Mouse (Mus musculus) brain, embryonic 14.5 days (tissue): ENCODE data around the gene Kdr. TPM values are rescaled to one million over a fixed set of nuclear protein-coding genes. Genes with fewer than 3 reads are reported as not detected.

Source experiments
- DNase-seq: peaks from one replicate; pipeline ENCODE4 v3.0.0-alpha.2; 2011; ENCODE audit warnings: low read depth
- CTCF ChIP-seq: fragments of 200-500 bp; IDR thresholded peaks from 2 replicates; pipeline ENCODE4 v1.5.1; 2012; ENCODE audit warnings: inconsistent platforms, mild to moderate bottlenecking, moderate library complexity, borderline replicate concordance; ENCODE audit not compliant: insufficient read depth, insufficient read length; ENCODE audit errors: extremely low read depth
- POLR2A ChIP-seq: fragments of 200-500 bp; IDR thresholded peaks from 2 replicates; pipeline ENCODE4 v1.6.1; 2012; ENCODE audit warnings: mild to moderate bottlenecking, inconsistent platforms, borderline replicate concordance; ENCODE audit not compliant: poor library complexity, insufficient read depth, insufficient read length, severe bottlenecking; ENCODE audit errors: extremely low read depth
- polyA plus RNA-seq: library from polyadenylated mRNA; depleted of rRNA; stranded (reverse); fragments of >200 nt; gene quantifications from 2 replicates; pipeline ENCODE4 v1.2.3, GENCODE M21; 2012; rRNA removed

Kdr gene
- polyA plus RNA-seq: 14.7 and 25.8 TPM in 2 replicates

GRCm38 (mm10) chr5:75978374-75979100 lies at the start of gene Kdr:
TSS of gene Kdr (minus strand) at chr5:75978458.
- peak; percentile 82 for DNase-seq
- TF ChIP-seq POLR2A (peak; percentile 14; the same call in 1 of the 2 replicates), CTCF (no peak)

- TF ChIP-seq POLR2A: no peak
- no peak for TF ChIP-seq CTCF
- DNase-seq: no peak
Measured at GRCm38 (mm10) chr5:76026805-76027204, 48.5 kb upstream of the Kdr start.

- TF ChIP-seq POLR2A (no peak), CTCF (peak; percentile 37; the same call in 1 of the 2 replicates)
- DNase-seq: peak; percentile 56
Measured at GRCm38 (mm10) chr5:76025996-76026665, 47.9 kb upstream of the Kdr start.

GRCm38 (mm10) chr5:76023011-76023773 lies 44.9 kb upstream of the Kdr start:
- TF ChIP-seq CTCF: no peak
- no peak for TF ChIP-seq POLR2A
- DNase-seq: no peak

GRCm38 (mm10) chr5:76022436-76022835 lies 44.2 kb upstream of the Kdr start:
- TF ChIP-seq CTCF (no peak), POLR2A (no peak)
- DNase-seq: no peak

- DNase-seq: no peak
- no peak for TF ChIP-seq POLR2A
- no peak for TF ChIP-seq CTCF
Measured at GRCm38 (mm10) chr5:76018321-76018720, 40.1 kb upstream of the Kdr start.

GRCm38 (mm10) chr5:76016086-76016485 lies 37.8 kb upstream of the Kdr start:
- TF ChIP-seq POLR2A (no peak), CTCF (no peak)
- DNase-seq: no peak

- TF ChIP-seq POLR2A (no peak), CTCF (no peak)
- no peak for DNase-seq
Measured at GRCm38 (mm10) chr5:76013881-76014431, 35.7 kb upstream of the Kdr start.

- peak; percentile 40 for DNase-seq
- TF ChIP-seq POLR2A (no peak), CTCF (no peak)
Measured at GRCm38 (mm10) chr5:76006403-76006802, 28.1 kb upstream of the Kdr start.

GRCm38 (mm10) chr5:75990212-75990611 lies 12.0 kb upstream of the Kdr start:
- TF ChIP-seq POLR2A (no peak), CTCF (no peak)
- no peak for DNase-seq

GRCm38 (mm10) chr5:75987530-75987929 lies 9.3 kb upstream of the Kdr start:
- DNase-seq: no peak
- TF ChIP-seq POLR2A (no peak), CTCF (no peak)

GRCm38 (mm10) chr5:75980521-75981311 lies 2.5 kb upstream of the Kdr start:
- TF ChIP-seq CTCF (no peak), POLR2A (no peak)
- DNase-seq: no peak
